Mouse (Mus musculus) limb, embryonic 15.5 days (tissue): ENCODE measurements around the gene Pax7. TPM values are rescaled to one million over a fixed set of nuclear protein-coding genes. Genes with fewer than 3 reads are reported as not detected.

ENCODE experiments used
- ATAC-seq: fragments of 200-750 bp; cut with Nextera tagmentation; 2 replicates; pipeline ENCODE4 v1.8.0; 2017; ENCODE audit warnings: low read depth, moderate TSS enrichment; ENCODE audit not compliant: insufficient number of reproducible peaks, low FRiP score, low TSS enrichment
- H3K27ac ChIP-seq: fragments of 300-500 bp; sonication (generic); 2 replicates; pipeline ENCODE4 v1.5.1; 2015; ENCODE audit warnings: moderate library complexity, mild to moderate bottlenecking, inconsistent platforms
- H3K27me3 ChIP-seq: fragments of 300-500 bp; sonication (generic); 2 replicates; pipeline ENCODE4 v1.6.1; 2015; ENCODE audit warnings: inconsistent platforms
- H3K36me3 ChIP-seq: fragments of 300-500 bp; sonication (generic); 2 replicates; pipeline ENCODE4 v1.6.1; 2015; ENCODE audit warnings: inconsistent platforms
- H3K4me1 ChIP-seq: fragments of 300-500 bp; sonication (generic); 2 replicates; pipeline ENCODE4 v1.6.1; 2015; ENCODE audit warnings: inconsistent platforms
- H3K4me2 ChIP-seq: fragments of 300-500 bp; sonication (generic); 2 replicates; pipeline ENCODE4 v1.6.1; 2015; ENCODE audit warnings: mild to moderate bottlenecking, inconsistent platforms
- H3K4me3 ChIP-seq: fragments of 300-500 bp; sonication (generic); 2 replicates; pipeline ENCODE4 v1.5.1; 2015; ENCODE audit warnings: mild to moderate bottlenecking, inconsistent platforms
- H3K9ac ChIP-seq: fragments of 300-500 bp; sonication (generic); 2 replicates; pipeline ENCODE4 v1.6.1; 2015; ENCODE audit warnings: inconsistent platforms
- H3K9me3 ChIP-seq: fragments of 300-500 bp; sonication (generic); 2 replicates; pipeline ENCODE4 v1.6.1; 2016; ENCODE audit warnings: inconsistent platforms
- WGBS: fragments of 180-500 bp; shearing (Covaris S2); methylation state at CpG from one replicate; pipeline ENCODE4 v1.1.7; 2015; 5-methylcytosine and 5-hydroxymethylcytosine counted together
- polyA plus RNA-seq: library from polyadenylated mRNA; unstranded; fragments of >200 nt; fragmentation: Nextera tagmentation; extraction: Ambion mirVana; gene quantifications from 2 replicates; pipeline ENCODE4 v1.2.1, GENCODE M21; 2015

The Pax7 gene
- polyA plus RNA-seq, 1 experiment from 2014 or later = 0.38 TPM

DNA sequence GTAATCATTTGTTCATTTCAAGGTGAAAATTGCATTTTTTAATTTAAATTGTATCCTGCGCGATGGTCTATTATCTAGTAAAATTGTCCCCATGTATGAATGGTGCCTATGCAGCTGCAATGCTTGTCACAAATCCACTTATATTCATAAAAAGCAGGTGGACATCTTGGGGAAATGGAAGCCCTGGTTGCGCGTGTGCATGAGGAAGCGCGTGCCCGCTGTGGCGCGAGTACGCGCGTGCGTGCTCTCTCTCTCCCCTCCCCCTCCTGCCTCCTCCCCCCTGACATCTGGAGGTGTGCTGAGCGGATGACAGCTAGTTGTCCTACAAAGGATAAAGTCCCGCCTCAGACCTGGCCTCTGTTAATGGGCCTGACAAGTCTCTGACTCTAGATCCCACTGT lies 107.9 kb downstream of the Pax7 start:
- Histone ChIP-seq H3K27ac (no peak overlapping the region), H3K9ac (no peak overlapping the region), H3K27me3 (0 out of 2 replicates have a peak, but pooled peaks cover 4% of the 10 kb centered on the region), H3K4me1 (no peaks in the 10 kb centered on the region), H3K4me2 (no peak overlapping the region), H3K9me3 (no peaks in the 10 kb centered on the region), H3K36me3 (no peaks in the 10 kb centered on the region), H3K4me3 (no peak overlapping the region)
- WGBS = 60% methylated on average over 15 of the region's 15 CpGs
- ATAC-seq = no peak

DNA sequence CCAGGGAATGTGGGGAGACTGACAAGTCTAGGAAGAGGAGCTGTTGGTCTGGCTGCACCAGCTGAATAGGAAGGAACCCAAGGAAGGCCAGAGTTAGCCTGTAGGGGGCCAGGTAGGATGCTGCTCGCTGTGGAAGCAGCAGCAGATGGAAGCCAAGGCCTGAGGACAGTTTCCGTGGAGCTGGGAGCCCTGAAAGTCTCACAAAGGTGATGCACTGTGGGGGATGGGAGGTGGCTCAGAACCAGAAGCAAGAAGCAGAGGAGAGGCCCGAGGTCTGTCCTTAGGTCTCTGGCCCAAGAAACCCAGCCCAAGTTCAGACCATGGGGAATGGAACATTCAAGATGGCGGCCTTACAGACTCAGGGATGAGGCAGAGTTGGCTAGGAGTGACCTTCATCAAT lies 109.0 kb downstream of the Pax7 start:
- Histone ChIP-seq H3K27me3 (0 out of 2 replicates have a peak, but pooled peaks cover 4% of the 10 kb centered on the region), H3K4me3 (no peak overlapping the region), H3K4me2 (no peak overlapping the region), H3K36me3 (no peaks in the 10 kb centered on the region), H3K9me3 (no peaks in the 10 kb centered on the region), H3K4me1 (no peaks in the 10 kb centered on the region), H3K9ac (no peak overlapping the region), H3K27ac (no peak overlapping the region)
- WGBS = 57% methylated on average over 4 of the region's 4 CpGs
- ATAC-seq = no peak

DNA sequence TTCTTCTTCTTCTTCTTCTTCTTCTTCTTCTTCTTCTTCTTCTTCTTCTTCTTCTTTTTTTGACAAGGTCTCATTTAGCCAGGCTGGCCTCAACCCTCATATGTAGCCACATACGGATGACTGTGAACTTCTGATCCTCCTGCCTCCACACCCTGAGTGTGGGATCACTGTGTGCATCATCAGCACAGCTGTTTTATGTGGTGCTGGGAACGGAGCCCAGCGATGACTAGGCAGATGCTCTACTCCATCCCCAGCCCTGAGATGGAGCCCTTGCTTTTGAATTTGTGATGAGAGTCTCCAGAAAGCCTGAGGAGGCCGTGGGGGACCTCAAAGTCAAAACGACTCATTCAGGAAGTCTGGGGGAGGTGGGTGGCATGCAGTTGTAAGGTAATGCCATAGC lies 114.3 kb downstream of the Pax7 start:
- Histone ChIP-seq H3K27me3 (no peaks in the 10 kb centered on the region), H3K4me1 (peaks cover 8% of the 10 kb centered on the region), H3K4me2 (no peak overlapping the region), H3K9ac (no peak overlapping the region), H3K36me3 (no peaks in the 10 kb centered on the region), H3K27ac (no peak overlapping the region), H3K4me3 (no peak overlapping the region), H3K9me3 (no peaks in the 10 kb centered on the region)
- ATAC-seq = no peak
- WGBS = 75% methylated on average over 5 of the region's 5 CpGs

DNA sequence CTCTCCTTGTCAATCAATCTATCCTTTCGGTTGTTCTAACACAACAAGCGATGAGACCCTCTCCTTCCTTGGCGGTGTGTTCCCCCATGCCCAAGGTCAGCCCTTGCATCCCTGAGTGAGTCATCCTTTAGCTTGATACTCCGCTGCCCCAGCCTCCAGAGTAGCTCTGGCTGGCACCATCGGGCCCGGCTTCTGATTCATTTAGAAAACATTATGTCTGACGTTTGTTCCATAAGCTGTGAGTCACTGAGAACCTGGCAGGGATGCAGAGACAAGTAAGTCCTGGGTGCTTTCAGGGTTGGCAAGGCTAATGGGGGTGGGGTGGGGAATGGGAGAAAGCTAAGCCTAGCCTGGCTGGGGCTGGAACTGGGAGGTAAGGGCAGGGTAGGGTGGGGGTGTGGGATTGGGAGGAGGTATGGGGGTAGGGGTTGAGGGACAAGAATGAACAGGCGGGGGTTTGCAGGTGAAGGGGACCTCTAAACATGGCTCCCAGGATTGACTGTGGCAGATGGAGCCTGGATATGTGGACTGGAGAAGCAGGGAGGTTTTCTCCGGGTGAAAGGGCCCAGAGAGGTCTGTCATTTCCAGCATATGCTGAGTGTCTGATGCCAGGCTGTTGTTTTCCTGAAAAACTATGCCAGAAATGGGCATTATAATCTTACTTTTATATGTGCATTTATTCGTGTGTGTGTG lies 116.7 kb downstream of the Pax7 start:
- Histone ChIP-seq H3K4me1 (peaks cover 8% of the 10 kb centered on the region), H3K4me3 (no peak overlapping the region), H3K4me2 (no peak overlapping the region), H3K27ac (no peak overlapping the region), H3K27me3 (no peaks in the 10 kb centered on the region), H3K36me3 (no peaks in the 10 kb centered on the region), H3K9me3 (no peaks in the 10 kb centered on the region), H3K9ac (no peak overlapping the region)
- no peak for ATAC-seq
- WGBS = 86% methylated on average over 10 of the region's 10 CpGs

DNA sequence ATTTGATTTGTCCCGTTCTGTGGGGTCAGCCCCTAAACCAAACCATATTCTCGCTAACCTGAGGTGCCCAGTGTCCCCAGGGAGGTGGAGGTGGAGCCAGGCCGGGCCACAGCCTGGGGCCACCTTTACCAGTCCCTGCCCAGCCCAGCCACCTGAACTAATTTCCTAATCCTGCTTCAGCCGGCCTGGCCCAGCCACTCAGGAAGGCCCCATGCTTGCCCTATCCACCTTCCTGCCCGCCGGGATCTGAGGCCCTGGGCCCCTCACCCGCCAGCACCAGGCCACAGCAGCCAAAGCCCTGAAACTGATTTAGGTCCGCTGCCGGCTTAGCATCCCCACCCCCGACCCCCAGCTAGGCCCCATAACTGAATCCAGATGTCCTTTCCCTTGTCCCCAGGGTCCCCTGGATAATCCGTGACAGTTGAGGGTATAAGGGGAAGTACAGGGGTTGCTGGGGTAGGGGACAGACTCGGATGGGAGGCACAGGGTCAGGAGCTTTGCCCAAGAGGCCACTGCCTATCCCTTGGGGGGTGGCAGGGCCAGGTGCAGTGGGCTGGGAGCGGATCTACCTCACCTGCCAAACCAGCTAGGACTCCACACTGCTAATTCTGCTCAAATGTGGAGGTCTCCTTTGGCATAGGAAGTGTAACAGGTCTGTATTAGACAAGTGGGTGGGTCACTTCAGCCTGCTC lies 117.9 kb downstream of the Pax7 start:
- H3K36me3 ChIP-seq = no peaks in the 10 kb centered on the region
- 21% methylated on average over 13 of the region's 13 CpGs for WGBS
- peaks cover 8% of the 10 kb centered on the region for H3K4me1 ChIP-seq
- no peak overlapping the region for H3K4me3 ChIP-seq
- H3K9ac ChIP-seq = 0 out of 2 replicates have a peak overlapping the region, but pooled peaks have one; percentile 4
- no peak overlapping the region for H3K27ac ChIP-seq
- H3K4me2 ChIP-seq = no peak overlapping the region
- H3K27me3 ChIP-seq = peaks cover 3% of the 10 kb centered on the region; the same call in 1 of the 2 replicates
- no peak; the same call in 1 of the 2 replicates for ATAC-seq
- H3K9me3 ChIP-seq = no peaks in the 10 kb centered on the region

DNA sequence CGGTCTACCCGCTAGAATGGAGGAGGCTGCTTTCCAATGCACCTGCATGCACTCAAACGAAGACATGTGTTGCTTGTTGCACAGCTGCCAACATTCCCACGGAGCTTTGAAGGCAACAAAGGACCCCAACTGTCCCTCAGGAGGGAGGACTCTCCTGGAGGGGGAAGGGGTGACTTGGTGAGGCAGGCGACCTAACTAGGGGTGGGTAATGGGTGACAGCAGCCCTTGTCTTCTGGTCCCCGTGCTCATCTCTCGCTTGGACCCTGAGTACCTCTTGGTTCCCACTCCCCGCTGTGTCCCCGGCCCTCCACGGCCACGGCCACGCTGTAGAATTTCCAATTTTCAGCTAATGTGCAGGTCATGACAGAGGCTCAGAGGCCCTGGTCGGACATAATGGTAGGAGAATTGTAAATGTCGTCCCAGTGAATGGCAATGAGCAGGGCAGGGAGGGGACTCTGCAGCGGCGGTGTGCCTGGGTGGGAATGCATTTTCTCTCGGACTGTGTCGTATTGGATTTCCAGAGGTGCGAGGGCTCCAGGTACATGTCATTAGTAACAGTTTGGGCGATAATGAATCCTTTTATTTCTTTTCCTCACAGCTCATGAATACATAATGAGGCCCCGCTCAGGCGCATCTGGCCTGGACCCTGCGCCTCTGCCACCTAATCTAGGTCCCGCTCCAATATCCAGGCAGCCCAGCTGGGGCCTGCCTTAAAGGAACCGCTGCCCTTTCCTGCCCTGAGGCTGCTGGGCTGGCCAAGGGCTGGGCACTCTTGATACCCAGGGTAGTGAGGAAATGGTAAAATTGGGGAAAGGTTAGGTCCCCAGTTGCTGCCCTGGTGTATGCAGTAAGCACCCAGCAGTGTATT lies 122.6 kb downstream of the Pax7 start:
- Histone ChIP-seq H3K9ac (no peak overlapping the region), H3K27ac (no peak overlapping the region), H3K4me2 (no peak overlapping the region), H3K4me3 (no peak overlapping the region), H3K4me1 (peaks cover 8% of the 10 kb centered on the region), H3K36me3 (no peaks in the 10 kb centered on the region), H3K9me3 (no peaks in the 10 kb centered on the region), H3K27me3 (peaks cover 3% of the 10 kb centered on the region; the same call in 1 of the 2 replicates)
- ATAC-seq = no peak
- 37% methylated on average over 25 of the region's 25 CpGs for WGBS

DNA sequence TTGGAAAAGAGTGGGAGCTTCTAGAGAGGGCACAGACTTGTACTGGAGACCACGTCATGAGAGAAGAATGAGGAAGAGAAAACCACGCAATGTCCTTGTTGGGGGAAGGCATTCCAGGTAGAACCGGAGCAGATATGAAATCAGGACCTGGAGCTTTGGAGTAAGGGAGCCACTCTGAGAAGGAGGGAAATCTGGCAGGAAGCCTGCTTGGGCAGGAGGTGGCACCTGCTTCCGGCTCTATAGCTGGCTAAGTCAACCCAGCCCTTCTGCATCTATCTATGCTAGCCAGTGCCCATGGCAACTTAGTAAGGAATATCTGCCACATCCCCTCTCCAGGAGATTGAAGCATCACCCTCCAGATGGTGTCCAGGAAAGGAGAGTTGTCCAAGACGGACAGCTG lies 127.3 kb downstream of the Pax7 start:
- Histone ChIP-seq H3K27ac (no peak overlapping the region), H3K4me1 (no peaks in the 10 kb centered on the region), H3K4me2 (no peak overlapping the region), H3K36me3 (no peaks in the 10 kb centered on the region), H3K27me3 (peaks cover 3% of the 10 kb centered on the region; the same call in 1 of the 2 replicates), H3K4me3 (no peak overlapping the region), H3K9me3 (no peaks in the 10 kb centered on the region), H3K9ac (no peak overlapping the region)
- 88% methylated on average over 5 of the region's 5 CpGs for WGBS
- no peak for ATAC-seq

DNA sequence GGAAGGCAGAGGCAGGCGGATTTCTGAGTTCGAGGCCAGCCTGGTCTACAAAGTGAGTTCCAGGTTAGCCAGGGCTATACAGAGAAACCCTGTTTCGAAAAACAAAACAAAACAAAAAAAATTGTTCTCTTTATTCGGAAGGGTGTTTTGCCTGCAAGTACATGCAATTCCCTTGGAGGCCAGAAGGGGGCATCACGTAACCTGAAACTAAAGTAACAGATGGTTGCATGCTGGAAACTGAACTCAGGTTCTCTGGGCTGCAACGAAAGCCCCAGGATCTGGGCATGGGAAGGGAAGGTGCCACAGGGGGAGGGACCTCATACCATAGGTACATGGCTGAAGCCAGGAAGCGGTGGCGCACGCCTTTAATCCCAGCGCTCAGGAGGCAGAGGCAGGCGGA lies 129.9 kb downstream of the Pax7 start:
- Histone ChIP-seq H3K9me3 (no peaks in the 10 kb centered on the region), H3K9ac (no peak overlapping the region), H3K4me3 (no peak overlapping the region), H3K27me3 (no peaks in the 10 kb centered on the region), H3K4me1 (no peaks in the 10 kb centered on the region; the same call in 1 of the 2 replicates), H3K36me3 (no peaks in the 10 kb centered on the region), H3K27ac (no peak overlapping the region), H3K4me2 (no peak overlapping the region)
- WGBS = 87% methylated on average over 11 of the region's 11 CpGs
- ATAC-seq = no peak

DNA sequence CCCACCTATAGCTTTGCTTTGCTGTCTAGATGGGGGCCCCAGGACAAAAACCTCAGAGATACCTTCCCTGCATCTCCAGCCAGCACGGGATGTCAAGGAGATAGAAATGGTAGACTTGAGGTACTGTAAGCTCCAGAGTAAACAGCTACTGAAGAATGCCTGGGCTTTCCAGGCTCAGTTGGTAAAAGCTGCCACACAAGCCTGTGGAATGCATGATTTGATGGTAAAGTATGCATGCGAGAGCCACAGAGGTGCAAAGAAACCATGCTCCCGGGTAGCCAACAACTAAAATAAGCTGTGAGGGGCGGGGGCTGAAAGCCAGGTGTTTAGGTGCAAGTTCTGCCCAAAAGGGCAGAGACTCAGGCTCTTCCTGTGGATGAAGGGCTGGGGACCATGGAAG lies 130.4 kb downstream of the Pax7 start:
- no peaks in the 10 kb centered on the region for H3K27me3 ChIP-seq
- H3K4me3 ChIP-seq = no peak overlapping the region
- H3K9me3 ChIP-seq = no peaks in the 10 kb centered on the region
- no peak overlapping the region for H3K4me2 ChIP-seq
- no peak overlapping the region for H3K27ac ChIP-seq
- H3K36me3 ChIP-seq = no peaks in the 10 kb centered on the region
- no peak overlapping the region for H3K9ac ChIP-seq
- WGBS = 52% methylated on average over 4 of the region's 4 CpGs
- ATAC-seq = no peak
- peaks cover 1% of the 10 kb centered on the region for H3K4me1 ChIP-seq

DNA sequence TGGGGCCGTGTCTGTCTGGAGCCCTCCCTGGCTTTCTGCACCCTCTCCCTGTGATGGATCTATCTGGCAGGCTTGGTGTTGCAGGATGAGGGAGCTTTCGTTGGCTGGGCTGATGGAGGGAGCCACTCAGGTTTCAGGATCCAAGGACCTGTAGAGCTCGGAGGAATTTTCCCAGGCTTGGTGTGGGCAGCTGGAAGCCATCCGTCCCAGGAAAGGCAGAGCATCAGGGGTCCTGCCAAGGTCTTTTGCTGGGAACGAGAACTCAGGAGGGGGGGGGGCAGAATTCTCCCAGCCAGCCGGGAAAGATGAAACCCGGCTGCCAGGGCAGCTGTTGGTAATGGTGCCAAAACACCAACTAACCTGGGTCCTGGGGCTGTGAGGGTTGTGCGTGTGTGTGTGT lies 134.7 kb downstream of the Pax7 start:
- Histone ChIP-seq H3K4me3 (no peak overlapping the region), H3K4me2 (no peak overlapping the region), H3K27me3 (peaks cover 8% of the 10 kb centered on the region; the same call in 1 of the 2 replicates), H3K36me3 (no peaks in the 10 kb centered on the region), H3K27ac (peak overlapping the region; percentile 63), H3K4me1 (peaks cover 8% of the 10 kb centered on the region), H3K9ac (no peak overlapping the region), H3K9me3 (no peaks in the 10 kb centered on the region)
- ATAC-seq = no peak
- WGBS = 37% methylated on average over 8 of the region's 8 CpGs

DNA sequence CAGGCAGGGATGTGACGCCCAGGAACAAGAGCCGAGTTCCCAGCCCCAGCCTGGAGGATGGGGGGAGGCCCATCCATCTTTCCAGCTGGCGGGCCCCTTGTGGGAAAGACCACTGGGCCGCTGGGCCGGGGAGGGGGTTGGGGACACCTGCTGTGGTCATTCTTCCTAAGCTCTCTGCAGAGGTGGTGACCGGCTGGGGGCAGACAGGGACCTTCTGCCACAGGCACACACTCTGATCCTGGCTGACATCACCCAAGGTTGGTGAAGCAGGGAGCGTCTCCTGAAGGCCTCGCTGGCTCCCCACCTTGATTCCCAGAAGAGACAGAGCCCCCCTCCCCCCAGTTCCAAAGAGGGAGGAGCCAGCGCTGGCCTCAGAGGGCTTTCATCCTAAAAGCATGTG lies 135.6 kb downstream of the Pax7 start:
- WGBS = 5% methylated on average over 9 of the region's 9 CpGs
- peaks cover 8% of the 10 kb centered on the region; the same call in 1 of the 2 replicates for H3K27me3 ChIP-seq
- no peak overlapping the region for H3K4me3 ChIP-seq
- ATAC-seq = 0 out of 2 replicates have a peak, but pooled peaks have one; percentile 50
- no peaks in the 10 kb centered on the region for H3K36me3 ChIP-seq
- H3K9ac ChIP-seq = no peak overlapping the region
- H3K4me1 ChIP-seq = peaks cover 8% of the 10 kb centered on the region
- H3K4me2 ChIP-seq = no peak overlapping the region
- no peak overlapping the region; the same call in 1 of the 2 replicates for H3K27ac ChIP-seq
- H3K9me3 ChIP-seq = no peaks in the 10 kb centered on the region
